Mouse (Mus musculus) brain, embryonic 14.5 days (tissue): ENCODE measurements around the gene Megf6.

Source experiments
- CTCF ChIP-seq: fragments of 200-500 bp; IDR thresholded peaks from 2 replicates; pipeline ENCODE4 v1.5.1; 2012; ENCODE audit warnings: inconsistent platforms, mild to moderate bottlenecking, moderate library complexity, borderline replicate concordance; ENCODE audit not compliant: insufficient read depth, insufficient read length; ENCODE audit errors: extremely low read depth
- POLR2A ChIP-seq: fragments of 200-500 bp; IDR thresholded peaks from 2 replicates; pipeline ENCODE4 v1.6.1; 2012; ENCODE audit warnings: mild to moderate bottlenecking, inconsistent platforms, borderline replicate concordance; ENCODE audit not compliant: poor library complexity, insufficient read depth, insufficient read length, severe bottlenecking; ENCODE audit errors: extremely low read depth

GRCm38 (mm10) chr4:154312143-154312812 is 141.7 kb downstream of the Megf6 start:
- TF ChIP-seq CTCF, result no peak
- TF ChIP-seq POLR2A, result no peak
